Mouse (Mus musculus): ENCODE data around the gene Mob2.

- TF ChIP-seq CTCF (IDR thresholded peaks at IDR 0.05; ENCODE audit: low read depth) (no peak), EP300 (optimal IDR thresholded peaks at IDR 0.05) (no peak)
Observed at GRCm38 (mm10) chr7:142034198-142034597, 26.7 kb downstream of the Mob2 start.
